Mouse (Mus musculus) layer of hippocampus, adult 2 months (tissue): Measurements from ENCODE around the gene N4bp2l1. TPM values are rescaled to one million over a fixed set of nuclear protein-coding genes. Genes with fewer than 3 reads are reported as not detected.

Experiments used
- DNase-seq, 2 experiments: peaks; one replicate each; pipeline ENCODE4 v3.0.0; 2022; ENCODE audit warnings: low spot score in 2 of 2
- H3K27ac ChIP-seq: fragments of 200-600 bp; 2 replicates; pipeline ENCODE4 v1.8.1; 2022
- H3K4me3 ChIP-seq: fragments of 200-600 bp; 2 replicates; pipeline ENCODE4 v1.8.1; 2022; ENCODE audit warnings: mild to moderate bottlenecking
- CTCF ChIP-seq: fragments of 200-600 bp; conservative IDR thresholded peaks from 2 replicates; pipeline ENCODE4 v1.8.1; 2022; ENCODE audit warnings: antibody characterized with exemption, mild to moderate bottlenecking, moderate library complexity
- total RNA-seq, 2 experiments: library from RNA; stranded (reverse); gene quantifications; 2 replicates each; pipeline ENCODE4 v1.2.3; 2021

Gene N4bp2l1
- total RNA-seq, 2 experiments from 2014 or later = 55.5 to 57.0 TPM

DNA sequence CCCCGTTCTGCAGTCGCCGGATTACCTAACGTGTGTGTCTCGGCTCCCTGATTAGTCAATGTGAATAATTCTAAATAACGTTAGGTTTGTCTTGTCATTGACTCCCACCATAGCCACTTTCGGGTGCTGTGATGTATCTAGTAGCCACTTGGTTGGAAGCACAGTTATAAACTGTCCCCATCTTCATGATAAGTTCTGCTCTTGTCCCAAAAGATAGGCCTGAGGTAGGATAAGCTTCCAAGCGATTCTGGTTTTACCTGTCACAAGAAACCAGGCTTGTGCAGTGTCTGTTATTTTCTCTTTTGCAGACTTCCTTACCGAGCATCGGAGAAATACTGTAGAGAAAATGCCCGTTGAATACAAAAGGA lies 74.1 kb downstream of the N4bp2l1 start:
- H3K27ac ChIP-seq = peak overlapping the region; percentile 93
- TF ChIP-seq CTCF = no peak
- peak overlapping the region; percentile 75 for H3K4me3 ChIP-seq
- DNase-seq = no peak

DNA sequence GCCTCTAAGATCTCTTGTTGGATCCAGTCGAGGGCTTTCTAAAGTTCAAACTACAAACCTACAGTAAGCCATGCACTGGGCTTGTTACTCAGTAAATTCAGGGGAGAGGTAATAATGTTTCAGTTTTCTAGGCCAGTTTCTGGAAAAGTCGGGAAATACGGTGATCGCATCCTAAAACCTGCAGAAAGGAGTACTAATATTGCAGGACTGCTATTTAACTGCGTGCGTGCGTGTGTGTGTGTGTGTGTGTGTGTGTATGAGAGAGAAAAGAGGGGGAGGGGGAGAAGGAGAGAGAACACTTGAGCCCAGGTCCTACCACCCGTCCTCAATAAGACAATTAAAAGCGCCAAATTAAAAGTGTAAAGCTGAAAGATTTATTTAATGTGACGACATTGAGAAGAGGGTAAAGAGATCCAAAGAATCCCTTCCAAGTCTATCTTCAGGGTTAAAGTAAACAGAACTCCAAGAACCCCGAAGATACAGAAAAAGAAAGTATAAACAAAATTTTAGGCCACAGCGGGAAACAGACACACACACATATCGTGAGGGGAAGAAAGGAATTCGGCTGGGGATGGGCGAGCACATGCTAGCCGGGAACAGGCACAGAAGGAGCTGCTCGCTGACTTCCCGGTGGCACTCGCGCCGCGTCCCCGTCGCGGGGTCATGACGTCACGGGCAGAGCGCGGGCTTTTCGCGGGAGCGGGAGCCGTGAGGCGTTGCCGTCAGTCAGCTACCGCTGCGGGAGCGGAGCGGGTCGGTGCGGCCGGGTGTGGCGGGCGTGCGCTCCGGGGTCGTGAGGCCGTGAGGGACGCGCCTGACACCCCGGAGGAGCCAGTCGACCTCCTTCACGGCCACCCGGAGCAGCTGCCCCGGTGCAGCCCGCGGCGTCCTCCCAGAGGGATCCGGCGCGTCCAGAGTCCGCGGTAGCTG lies 74.8 kb downstream of the N4bp2l1 start, which contains the start of gene Brca2:
Gene Brca2 (plus strand): TSS at position 694 of the 930 bp plus-strand sequence.
- peak within 1 kb of the TSS; percentile 93 for H3K27ac ChIP-seq
- H3K4me3 ChIP-seq = peak within 1 kb of the TSS; percentile 75
- TF ChIP-seq CTCF = no peak
- peak; percentile 88 to 96 for DNase-seq

Other genes with a start within 250 kb of the N4bp2l1 start
- gene Zar1l, start 79.0 kb downstream of the N4bp2l1 start, total RNA-seq = not detected
- gene Brca2, start 74.6 kb downstream of the N4bp2l1 start, total RNA-seq = 1 to 10 TPM; 6.6 to 9.7 TPM
- gene N4bp2l2, start 69.0 kb upstream of the N4bp2l1 start, total RNA-seq = 10 to 100 TPM; 88.2 to 89.9 TPM
- 10 to 100 TPM; 77.4 to 89.3 TPM for gene Pds5b, start 76.6 kb upstream of the N4bp2l1 start, total RNA-seq